Mouse (Mus musculus) embryo, embryonic 10 days (tissue): Measurements from ENCODE around the gene Fkbp15.
A peak's percentile ranks its signal among the peaks of the same experiment; 100 is the strongest.

Experiments
- DNase-seq: peaks from one replicate; pipeline ENCODE4 v3.0.0-alpha.2; 2015; ENCODE audit warnings: low spot score

Fkbp15 gene

GRCm38 (mm10) chr4:62372818-62373520, 12.6 kb upstream of the Fkbp15 start:
- no peak for DNase-seq

DNA sequence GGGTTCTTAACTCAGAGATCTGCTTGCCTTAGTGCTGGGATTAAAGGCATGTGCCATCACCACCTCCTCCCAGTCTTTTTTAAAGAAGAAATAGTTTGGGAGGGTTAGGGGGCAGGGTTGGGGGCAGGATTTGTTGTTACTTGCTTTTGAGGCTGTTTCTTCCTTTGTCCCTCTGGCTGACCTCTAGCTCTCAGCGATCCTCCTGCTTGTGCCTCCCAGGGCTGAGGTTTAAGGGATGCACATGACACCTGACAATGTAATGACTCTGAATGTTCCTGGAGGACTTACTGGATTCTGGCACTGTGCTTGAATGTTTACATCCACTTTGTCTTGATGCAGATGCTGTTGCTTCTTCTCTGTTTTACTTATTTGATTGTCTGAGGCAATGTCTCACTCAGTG, 12.1 kb upstream of the Fkbp15 start:
- no peak for DNase-seq

DNA sequence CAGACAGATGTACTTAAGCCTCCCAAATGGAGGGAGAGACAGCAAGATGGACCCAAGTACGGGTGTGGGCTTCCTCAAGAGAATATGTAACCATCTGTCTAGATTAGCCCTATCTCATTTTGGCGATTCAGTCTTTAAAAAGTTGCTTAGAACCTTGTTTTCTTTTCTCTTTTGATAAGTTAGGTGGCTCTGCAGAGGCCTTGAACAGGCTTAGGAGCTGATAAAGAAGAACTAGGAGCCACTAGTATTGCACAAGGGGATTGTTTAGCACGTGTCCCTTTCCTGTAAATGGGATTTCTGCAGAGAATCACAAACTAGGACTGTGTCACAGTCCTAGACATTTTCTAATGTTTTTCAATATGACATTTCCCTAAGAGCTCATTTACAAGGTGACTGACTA, 8.7 kb upstream of the Fkbp15 start:
- DNase-seq: no peak

GRCm38 (mm10) chr4:62367586-62367985, 7.2 kb upstream of the Fkbp15 start:
- no peak for DNase-seq

DNA sequence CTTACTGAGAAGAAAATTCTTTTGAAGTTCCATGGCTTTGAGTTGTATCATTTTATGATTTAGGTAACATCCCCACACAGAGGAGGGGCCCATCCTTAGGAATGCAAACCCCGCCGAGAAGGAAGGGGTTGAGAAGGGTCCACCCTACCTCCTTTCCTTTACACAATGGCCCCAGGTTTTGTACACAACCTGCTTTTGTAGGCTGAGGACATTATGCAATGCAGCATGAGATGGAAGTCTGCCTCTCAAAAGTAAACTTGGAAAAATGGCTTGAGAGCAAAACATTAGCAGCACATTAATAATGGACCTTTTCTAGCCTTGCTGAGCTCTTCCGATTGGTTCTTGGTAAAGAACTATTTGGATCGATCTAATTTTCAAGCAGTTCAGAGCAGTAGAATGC, 5.9 kb upstream of the Fkbp15 start:
- no peak for DNase-seq

- no peak for DNase-seq
Observed at GRCm38 (mm10) chr4:62364299-62364698, 4.0 kb upstream of the Fkbp15 start.

GRCm38 (mm10) chr4:62362437-62362836, 2.1 kb upstream of the Fkbp15 start:
- DNase-seq: no peak

- DNase-seq: no peak
Observed at GRCm38 (mm10) chr4:62361997-62362396, 1.6 kb upstream of the Fkbp15 start.

GRCm38 (mm10) chr4:62361571-62361970, 1.2 kb upstream of the Fkbp15 start:
- DNase-seq: no peak

GRCm38 (mm10) chr4:62360805-62361455, 582 bp upstream of the Fkbp15 start:
- no peak for DNase-seq

DNA sequence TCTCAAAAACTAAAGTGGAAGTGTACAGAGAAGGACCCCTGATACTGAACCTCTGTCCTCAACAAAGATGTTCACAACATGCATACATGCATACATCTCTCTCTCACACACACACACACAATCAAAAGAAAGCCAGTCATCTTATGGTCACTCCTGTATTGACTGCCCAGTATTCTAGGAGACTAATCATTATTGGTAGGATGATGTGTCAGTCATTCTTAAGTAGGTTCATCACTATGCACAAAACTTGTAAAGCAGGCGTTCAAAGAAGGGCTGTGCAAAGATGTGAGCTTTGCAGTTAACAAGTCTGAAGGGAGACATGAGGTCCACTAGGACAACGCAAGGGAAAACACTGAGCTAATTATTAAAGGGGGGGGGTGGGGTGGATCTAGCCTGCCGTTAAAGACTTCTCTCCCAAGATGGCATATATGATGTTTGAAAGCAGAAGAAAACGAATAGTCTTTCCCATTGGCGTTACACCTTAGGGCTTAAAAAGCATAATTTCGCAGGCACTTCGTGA, 1.0 kb downstream of the Fkbp15 start:
- DNase-seq: no peak

DNA sequence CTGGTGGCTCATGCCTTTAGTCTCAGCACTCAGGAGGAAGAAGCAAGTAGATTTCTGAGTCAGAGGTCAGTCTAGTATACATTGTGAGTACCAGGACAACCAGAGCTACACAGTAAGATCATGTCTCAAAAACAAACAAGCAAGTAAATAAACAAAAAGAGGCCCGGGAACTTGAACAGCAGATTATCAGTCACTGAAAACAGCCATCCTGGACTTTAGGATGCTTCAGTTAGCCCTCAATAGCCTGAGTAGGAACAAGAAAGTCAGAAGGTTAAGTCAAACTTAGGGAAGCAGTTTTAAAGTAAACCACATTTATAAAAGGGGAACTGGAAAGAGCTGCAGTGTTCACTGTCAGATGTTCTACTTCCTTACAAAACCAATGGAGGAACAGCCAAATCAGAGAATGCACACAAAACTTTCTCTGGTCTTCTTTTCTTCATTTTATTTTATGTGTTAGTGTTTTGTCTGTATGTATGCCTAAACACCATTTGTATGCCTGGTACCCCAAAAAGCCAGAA, 2.7 kb downstream of the Fkbp15 start:
- no peak for DNase-seq

- no peak for DNase-seq
Observed at GRCm38 (mm10) chr4:62349371-62349770, 11.0 kb downstream of the Fkbp15 start.

GRCm38 (mm10) chr4:62348329-62348705, 12.0 kb downstream of the Fkbp15 start:
- DNase-seq: no peak

DNA sequence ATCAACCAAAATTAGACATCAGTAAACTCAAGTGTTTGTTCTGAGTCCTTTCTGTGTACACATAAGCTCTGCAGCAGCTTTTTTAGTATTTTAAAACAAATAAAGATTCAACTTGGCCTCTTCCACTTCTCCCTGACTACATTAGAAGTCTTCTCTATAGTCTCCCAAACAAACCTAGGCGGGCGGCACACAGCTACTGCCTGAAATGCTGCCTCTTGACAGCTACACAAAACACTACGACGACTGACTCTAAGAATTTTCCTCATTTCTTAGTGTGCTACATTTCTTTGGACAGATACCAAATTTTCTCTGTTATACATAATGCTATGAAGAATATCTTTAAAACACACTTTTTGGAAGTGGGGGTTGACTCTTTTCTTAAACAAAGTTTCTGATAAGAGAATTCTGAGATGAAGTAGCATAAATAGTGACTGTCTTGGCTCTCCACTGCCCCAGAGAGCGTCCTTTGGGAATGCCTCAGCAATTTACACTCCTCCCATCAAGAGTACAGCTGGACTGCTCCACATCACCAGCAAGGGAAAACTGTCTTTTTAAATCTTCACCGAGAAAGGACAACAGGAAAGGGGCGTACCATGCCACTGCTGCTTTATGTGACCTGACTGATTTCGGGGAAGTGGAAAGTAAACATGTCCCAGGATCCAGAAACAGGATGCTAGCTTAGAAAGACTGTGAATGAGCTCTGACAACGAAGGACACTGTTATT, 12.6 kb downstream of the Fkbp15 start:
- DNase-seq: no peak

GRCm38 (mm10) chr4:62345827-62346226, 14.5 kb downstream of the Fkbp15 start:
- DNase-seq: no peak

DNA sequence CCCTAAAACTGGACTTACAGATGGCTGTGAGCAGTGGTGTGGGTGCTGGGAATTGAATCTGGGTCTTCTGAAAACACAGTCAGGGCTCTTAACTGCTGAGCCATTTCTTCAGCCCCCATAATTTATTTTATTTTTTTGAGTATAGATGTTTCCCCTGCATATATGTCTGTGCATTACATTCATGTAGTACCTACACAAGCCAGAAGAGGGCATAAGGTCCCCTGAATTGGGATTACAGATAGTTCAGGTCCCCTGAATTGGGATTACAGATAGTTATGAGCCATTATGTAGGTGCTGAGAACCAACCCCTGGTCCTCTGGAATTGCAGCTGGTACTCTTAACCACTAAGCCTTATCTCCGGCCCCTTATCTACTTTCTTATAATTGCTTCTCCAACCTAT, 16.3 kb downstream of the Fkbp15 start:
- peak; percentile 13 for DNase-seq

- no peak for DNase-seq
Observed at GRCm38 (mm10) chr4:62338536-62338935, 21.8 kb downstream of the Fkbp15 start.

GRCm38 (mm10) chr4:62331977-62332376, 28.4 kb downstream of the Fkbp15 start:
- peak; percentile 9 for DNase-seq

- DNase-seq: no peak
Observed at GRCm38 (mm10) chr4:62328941-62329660, 31.2 kb downstream of the Fkbp15 start.

DNA sequence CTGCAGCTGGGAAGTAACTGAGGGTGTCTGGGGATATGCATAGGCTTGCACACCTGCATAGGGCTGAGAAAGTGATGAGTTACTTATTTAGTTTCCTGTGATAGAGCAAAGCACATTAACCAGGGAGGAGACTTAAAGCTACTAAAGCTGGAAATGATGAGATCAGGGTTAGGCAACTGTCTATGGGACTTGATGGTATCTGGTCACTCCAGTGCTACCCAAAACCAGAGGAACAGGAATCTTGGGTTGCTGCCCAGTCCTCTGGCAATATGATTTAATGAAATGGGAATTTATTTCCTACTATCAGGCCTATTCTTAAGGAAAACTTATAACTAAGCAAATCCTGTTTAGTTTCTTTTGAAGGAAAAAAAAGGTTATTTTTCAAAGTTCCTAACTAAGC, 34.2 kb downstream of the Fkbp15 start:
- DNase-seq: no peak

GRCm38 (mm10) chr4:62322684-62323083, 37.7 kb downstream of the Fkbp15 start:
- DNase-seq: no peak
